Mouse (Mus musculus) kidney, postnatal 4 days (tissue): ENCODE measurements at regions not wholly inside any gene's neighbourhood (a gene's known extent, or its start where the extent isn't known, plus 50 kb on each side); places are given as distances from the start of the nearest gene placed in this dataset.
A peak's percentile ranks its signal among the peaks of the same experiment; 100 is the strongest.

Source experiments
- DNase-seq, 2 experiments: peaks; one replicate each; pipeline ENCODE4 v3.0.0; 2021; ENCODE audit warnings: mixed read lengths in 2 of 2

DNA sequence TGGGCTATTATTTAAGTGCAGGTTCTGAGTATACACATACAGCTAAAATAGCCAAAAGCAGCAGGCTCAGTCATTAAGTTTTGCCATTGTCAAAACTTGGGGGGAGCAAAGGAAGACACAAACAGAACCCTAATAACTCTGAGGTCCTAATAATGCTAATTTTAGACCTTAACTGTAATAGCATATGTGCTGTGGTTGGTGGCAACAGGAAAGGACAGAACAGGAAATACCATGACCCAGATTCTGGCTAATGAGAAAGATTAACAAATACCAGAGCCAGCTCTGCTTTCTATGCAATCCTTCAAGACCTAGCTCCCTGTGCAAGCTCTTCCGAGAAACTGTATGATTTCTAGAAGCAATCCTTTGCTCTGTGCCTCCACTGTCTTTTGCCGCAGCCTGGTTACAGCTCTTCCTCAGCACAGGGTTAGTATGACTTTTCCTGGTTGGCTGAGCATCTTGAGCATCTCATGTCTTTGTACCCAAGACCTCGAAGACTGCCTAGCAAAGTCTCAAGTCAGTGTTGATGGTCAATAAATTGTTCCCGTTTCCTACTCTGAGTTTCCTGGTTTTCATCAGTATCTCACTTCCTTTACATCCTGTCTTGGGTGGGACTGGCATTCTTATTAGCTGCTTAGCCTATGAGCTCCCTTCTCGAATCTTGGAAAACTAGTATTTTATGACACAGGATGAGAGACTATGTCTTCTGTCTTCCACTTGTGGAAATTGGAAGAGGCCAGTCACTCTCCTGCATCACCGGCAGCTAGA, 49.9 kb upstream of the Eed start:
- no peak for DNase-seq

DNA sequence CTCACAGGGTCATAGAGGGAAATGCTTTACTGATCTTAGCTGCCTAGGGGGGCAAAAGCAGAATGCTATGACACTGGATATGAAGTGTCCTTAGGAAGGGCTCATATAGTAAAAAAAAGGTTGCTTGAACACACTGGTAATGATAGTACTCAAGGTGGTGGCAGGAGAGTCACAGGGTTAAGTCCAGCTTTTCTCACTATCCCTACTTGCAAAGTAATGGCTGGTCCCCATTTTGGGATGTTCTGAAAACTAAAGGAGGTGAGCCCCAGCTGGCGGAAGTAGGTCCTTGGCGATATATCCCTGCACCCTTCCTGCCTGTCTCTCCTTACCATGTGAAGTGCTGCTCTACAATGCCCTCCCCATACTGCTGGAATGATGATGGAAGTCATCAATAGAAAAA, 52.3 kb upstream of the Eed start:
- no peak for DNase-seq

DNA sequence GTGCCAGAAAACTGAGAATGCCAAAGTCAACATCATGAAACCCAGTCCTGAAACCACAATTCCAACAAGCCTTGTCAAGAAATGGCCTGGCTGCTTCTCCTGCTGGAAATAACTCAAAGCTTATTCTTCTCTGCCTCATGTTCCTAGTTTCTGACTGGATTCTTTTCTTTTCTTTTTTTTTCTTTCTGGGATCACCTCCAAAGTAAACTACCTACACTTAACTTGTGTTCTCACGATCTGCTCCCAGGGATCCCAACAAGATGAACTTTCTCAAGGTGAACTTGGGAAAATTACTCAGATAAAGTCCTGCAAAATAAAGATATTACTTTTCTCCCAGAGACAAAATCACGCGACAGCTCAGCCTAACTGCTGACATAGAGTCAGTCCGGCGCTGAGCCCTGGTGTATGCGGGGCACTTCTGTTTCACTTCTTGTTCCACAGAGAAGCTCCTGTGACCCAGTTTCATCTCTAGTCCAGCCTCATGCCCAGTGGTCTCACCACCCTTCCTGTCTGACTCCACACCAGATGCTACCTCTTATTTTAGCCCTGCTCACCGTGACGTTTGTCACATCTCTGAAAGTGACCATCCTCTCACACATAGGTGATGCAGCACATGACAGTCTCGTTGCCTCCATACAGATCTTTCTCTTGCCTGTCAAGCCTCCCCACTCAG, 53.0 kb upstream of the Eed start:
- peak in 1 of 2 experiments; percentile 24 for DNase-seq

- DNase-seq: no peak
These were observed 53.7 kb upstream of the Eed start for GRCm38 (mm10) chr7:90034498-90034897.

- DNase-seq: no peak
These were observed 54.6 kb upstream of the Eed start for GRCm38 (mm10) chr7:90035396-90035795.

DNA sequence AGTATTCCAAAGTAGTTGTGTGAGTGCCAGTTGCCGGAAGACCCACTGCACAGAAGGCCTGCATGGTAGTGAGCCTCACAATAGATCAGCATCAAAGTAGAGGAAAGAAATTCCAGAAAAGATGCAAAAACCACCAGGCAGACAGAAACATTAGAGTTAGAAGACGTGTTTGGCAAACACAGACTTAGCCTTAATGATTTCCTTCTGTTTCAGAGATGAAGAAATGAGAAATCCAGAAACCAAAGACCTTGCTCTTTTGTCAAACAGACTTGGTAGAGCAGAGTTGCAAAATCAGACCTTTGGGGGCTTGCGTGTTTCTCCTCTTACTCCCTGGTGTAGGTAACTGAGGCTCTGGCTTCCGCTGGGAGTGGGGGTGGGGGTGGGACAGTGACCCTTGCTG, 57.0 kb upstream of the Eed start:
- DNase-seq: no peak

- DNase-seq: no peak
These were observed 58.7 kb upstream of the Eed start for GRCm38 (mm10) chr7:90039504-90039903.

GRCm38 (mm10) chr7:90040581-90041340, 60.0 kb upstream of the Eed start:
- no peak for DNase-seq

GRCm38 (mm10) chr7:90041565-90042024, 60.8 kb upstream of the Eed start:
- DNase-seq: peak in 1 of 2 experiments; percentile 51

GRCm38 (mm10) chr7:90042364-90042763, 61.6 kb upstream of the Eed start:
- no peak for DNase-seq

GRCm38 (mm10) chr7:90043526-90043925, 62.7 kb upstream of the Eed start:
- no peak for DNase-seq

DNA sequence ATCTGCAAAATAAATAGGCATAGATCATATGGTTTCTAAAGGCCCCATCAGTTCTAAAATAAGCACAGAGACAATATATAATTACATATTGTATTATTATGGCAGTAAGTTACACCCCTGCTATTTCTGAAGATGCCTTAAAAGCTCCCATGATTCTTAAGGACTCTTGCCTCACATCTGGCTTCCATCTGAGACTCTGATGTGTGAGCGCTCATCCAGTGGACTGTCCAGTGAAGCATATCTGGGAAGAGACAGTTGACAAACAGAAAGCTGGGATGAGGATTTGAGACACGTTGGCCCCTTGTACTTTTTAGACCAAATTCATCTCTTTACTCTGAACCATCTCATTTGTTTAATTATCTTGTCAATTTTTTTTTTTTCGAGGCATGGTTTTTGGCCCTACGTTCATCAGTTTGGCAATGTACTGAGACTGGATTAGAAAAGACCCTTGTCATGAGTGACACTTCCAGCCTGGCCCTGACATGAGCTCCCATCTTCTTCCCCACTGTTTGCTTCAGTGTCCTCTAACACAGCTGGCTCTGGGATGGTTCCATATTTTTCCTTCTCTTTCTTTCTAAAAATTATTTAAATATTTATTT, 63.4 kb upstream of the Eed start:
- DNase-seq: no peak

GRCm38 (mm10) chr7:90045208-90045800, 64.5 kb upstream of the Eed start:
- DNase-seq: no peak

- no peak for DNase-seq
These were observed 65.4 kb upstream of the Eed start for GRCm38 (mm10) chr7:90046228-90046627.

GRCm38 (mm10) chr7:90046862-90047261, 66.1 kb upstream of the Eed start:
- DNase-seq: no peak

DNA sequence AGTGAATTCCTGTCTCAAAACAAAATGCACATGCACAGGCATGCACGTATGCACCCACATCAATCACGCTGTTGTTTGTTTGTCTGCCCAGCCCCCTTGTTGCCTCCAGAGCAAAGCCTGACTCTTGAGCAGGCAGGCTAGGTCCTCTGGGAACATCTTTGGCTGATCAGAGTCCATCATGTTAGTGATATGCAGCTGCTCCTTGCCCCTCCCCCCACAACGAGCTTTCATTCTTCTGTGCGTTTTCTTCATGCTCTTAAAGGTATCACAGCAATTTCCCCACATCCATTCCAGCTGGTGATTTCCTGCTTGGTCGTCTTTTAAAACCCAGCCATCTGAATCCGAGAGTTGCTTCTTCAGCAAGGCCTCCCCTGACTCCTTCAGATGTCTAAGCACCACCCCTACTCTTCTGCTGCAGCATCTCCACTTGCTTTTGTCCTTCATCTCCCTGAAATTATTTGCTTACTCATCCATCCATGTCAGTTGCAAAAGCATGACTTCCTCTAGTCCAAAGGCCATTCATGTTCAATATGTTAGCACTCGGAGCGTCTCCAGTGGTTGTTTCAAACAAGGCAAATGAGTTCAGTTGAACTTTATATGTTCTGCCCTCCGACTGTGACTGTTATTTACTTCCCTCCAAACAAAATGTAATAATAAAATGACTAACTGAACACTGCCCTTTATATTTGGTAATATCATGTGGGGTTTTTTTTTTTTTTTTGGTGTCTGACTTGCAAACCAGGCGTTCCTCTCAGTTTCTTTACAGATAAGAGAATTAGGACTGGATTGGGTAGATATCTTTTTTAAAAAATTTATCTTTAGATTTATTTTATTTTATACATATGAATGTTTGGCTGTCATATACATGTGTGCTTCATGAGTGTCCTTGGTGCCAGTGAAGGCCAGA, 67.9 kb upstream of the Eed start:
- DNase-seq: peak; percentile 49 to 62

- peak in 1 of 2 experiments; percentile 36 for DNase-seq
These were observed 69.1 kb upstream of the Eed start for GRCm38 (mm10) chr7:90049831-90050237.

DNA sequence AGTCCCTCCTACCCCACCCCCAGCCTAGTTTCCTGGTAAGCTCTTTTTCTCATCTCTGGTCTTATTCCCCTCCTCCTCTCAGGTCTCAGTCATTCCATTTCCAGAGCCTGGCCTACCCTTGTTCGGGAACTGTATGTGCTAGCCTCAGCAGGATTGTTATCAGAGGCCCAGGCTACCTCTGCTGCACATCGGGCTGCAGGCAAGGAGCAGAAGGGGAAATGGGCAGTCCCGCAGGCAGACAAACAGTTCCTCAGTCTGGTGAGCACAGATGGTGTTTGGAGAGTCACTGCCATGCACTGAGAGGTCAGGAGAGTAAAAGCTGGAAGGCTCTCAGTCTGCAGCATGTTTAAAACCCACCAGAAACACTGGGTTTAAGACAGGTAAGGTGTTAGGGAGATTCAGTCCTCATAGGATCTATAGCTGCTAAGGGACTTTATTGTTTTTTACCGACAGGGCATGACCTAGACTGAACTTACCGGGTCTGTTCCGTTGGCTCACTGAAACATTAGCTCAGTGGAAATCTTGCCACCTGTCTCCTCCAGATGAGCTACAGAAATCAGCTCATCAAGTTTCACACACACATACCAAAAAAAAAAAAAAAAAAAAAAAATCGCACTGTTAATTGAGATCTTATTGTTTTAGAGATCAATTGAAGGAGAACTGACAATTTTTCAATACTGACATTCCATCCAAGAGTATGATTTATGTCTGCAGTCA, 74.2 kb upstream of the Eed start:
- peak in 1 of 2 experiments; percentile 27 for DNase-seq

DNA sequence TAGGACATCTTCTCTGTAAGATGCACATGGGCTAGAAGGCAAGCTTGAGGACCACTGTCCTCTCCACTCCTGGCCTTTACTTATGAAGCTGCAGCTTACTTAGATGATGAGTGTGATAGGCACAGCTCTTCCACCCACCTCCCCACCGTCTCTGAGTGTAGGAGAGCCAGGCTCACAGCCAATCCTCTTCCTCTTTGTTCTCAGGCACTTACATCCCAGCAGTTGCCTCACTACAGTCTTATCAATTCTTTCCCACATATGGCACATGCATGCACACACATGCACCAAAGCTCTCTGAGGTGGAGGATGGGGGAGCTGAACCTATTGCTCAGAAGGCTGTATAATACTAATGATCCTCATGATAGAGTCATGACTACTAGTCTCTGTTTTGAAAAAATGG, 72.1 kb upstream of the Picalm start:
- DNase-seq: no peak

DNA sequence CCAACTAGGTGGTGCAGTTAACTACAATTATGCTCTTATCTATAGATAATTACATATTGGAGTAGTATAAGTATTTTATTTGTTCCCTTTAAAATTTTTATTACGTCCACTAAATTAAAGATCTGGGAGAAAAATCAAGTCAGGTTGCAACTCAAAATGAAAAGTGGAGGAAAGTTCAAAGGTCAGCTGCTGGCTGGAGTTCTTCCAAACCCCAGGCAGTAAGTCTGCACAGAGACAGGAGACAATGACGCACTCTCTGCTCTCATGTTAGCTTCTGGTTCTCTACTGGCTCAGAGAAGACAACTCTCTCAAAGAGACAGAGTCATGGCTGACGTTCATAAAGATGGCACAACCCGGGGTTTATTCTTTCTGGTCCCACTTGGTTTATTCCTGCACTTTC, 71.4 kb upstream of the Picalm start:
- peak; percentile 73 to 79 for DNase-seq

DNA sequence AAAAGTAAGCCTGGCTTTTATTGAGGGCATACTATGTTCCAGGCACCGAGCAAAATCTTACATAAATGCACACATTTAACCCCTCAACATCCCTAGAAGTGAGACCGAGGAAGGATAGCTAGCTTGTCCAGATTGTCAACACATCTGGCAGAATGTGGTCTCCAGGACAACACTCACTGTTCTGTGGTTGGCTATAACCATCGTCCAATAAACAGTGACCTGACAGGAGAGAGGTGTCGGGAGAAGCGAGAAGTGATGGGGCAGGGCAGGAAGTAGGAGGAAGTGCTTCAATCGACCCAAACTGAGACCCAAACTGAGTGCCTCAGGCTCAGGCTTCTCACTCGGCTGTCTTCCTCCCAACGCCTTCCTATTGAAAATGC, 70.8 kb upstream of the Picalm start:
- DNase-seq: no peak
